Mouse (Mus musculus) neural tube, embryonic 12.5 days (tissue): ENCODE measurements around the gene Hist1h4c. TPM values are rescaled to one million over a fixed set of nuclear protein-coding genes. Genes with fewer than 3 reads are reported as not detected.
"Not testable (repeated sequence)": the region's sequence is repeated elsewhere in the genome, so short reads cannot be mapped to it uniquely, and the experiment has no call there.

Source experiments
- ATAC-seq: fragments of 200-750 bp; cut with Nextera tagmentation; 2 replicates; pipeline ENCODE4 v1.8.0; 2017; ENCODE audit warnings: low read depth, mild to moderate bottlenecking, moderate TSS enrichment, moderate library complexity; ENCODE audit not compliant: low FRiP score
- H3K27ac ChIP-seq: fragments of 300-500 bp; sonication (generic); 2 replicates; pipeline ENCODE4 v1.5.1; 2016
- H3K27me3 ChIP-seq: fragments of 300-500 bp; sonication (generic); replicated peaks from 2 replicates; pipeline ENCODE4 v1.6.1; 2016; ENCODE audit warnings: mild to moderate bottlenecking
- H3K36me3 ChIP-seq: fragments of 300-500 bp; sonication (generic); 2 replicates; pipeline ENCODE4 v1.6.1; 2016; ENCODE audit warnings: mild to moderate bottlenecking
- H3K4me1 ChIP-seq: fragments of 300-500 bp; sonication (generic); 2 replicates; pipeline ENCODE4 v1.6.1; 2016
- H3K4me2 ChIP-seq: fragments of 300-500 bp; sonication (generic); replicated peaks from 2 replicates; pipeline ENCODE4 v1.6.1; 2016; ENCODE audit warnings: mild to moderate bottlenecking
- H3K4me3 ChIP-seq: fragments of 300-500 bp; sonication (generic); 2 replicates; pipeline ENCODE4 v1.5.1; 2016
- H3K9ac ChIP-seq: fragments of 300-500 bp; sonication (generic); 2 replicates; pipeline ENCODE4 v1.6.1; 2016; ENCODE audit warnings: mild to moderate bottlenecking
- H3K9me3 ChIP-seq: fragments of 300-500 bp; sonication (generic); 2 replicates; pipeline ENCODE4 v1.6.1; 2016; ENCODE audit warnings: mild to moderate bottlenecking
- whole genome bisulfite sequencing: fragments of 180-500 bp; shearing (Covaris S2); methylation state at CpG from one replicate; pipeline ENCODE4 v1.1.7; 2016; 5-methylcytosine and 5-hydroxymethylcytosine counted together
- polyA plus RNA-seq: library from polyadenylated mRNA; unstranded; fragments of >200 nt; fragmentation: Nextera tagmentation; extraction: Ambion mirVana; gene quantifications from 2 replicates; pipeline ENCODE4 v1.2.1, GENCODE M21; 2016

Hist1h4c gene
- 5.1 and 7.8 TPM in 2 replicates for polyA plus RNA-seq

- peak within 1 kb of the TSS; percentile 70 for H3K27ac ChIP-seq
- under 1% methylated on average over 20 of the region's 22 CpGs for WGBS
- H3K9ac ChIP-seq: peak within 1 kb of the TSS; percentile 54
- peak; percentile 95 for ATAC-seq
- H3K27me3 ChIP-seq: no peaks in the 10 kb centered on the region
- H3K4me3 ChIP-seq: peak within 1 kb of the TSS; percentile 41
- no peaks in the 10 kb centered on the region for H3K36me3 ChIP-seq
- no peaks in the 10 kb centered on the region for H3K9me3 ChIP-seq
- peaks cover 6% of the 10 kb centered on the region; the same call in 1 of the 2 replicates for H3K4me1 ChIP-seq
- H3K4me2 ChIP-seq: peak within 1 kb of the TSS; percentile 77
Measured at GRCm38 (mm10) chr13:23698300-23698693, at the start of gene Hist1h4c. Hist1h4c (minus strand) TSS chr13:23698454.

- no peaks in the 10 kb centered on the region for H3K9me3 ChIP-seq
- H3K27ac ChIP-seq: no peak overlapping the region
- no peak overlapping the region for H3K4me3 ChIP-seq
- H3K4me2 ChIP-seq: peak overlapping the region; percentile 60
- no peaks in the 10 kb centered on the region for H3K27me3 ChIP-seq
- WGBS: 8% methylated on average over 4 of the region's 4 CpGs
- no peaks in the 10 kb centered on the region for H3K36me3 ChIP-seq
- ATAC-seq: no peak
- H3K9ac ChIP-seq: no peak overlapping the region
- peaks cover 5% of the 10 kb centered on the region; the same call in 1 of the 2 replicates for H3K4me1 ChIP-seq
Measured at GRCm38 (mm10) chr13:23747892-23748288, 49.6 kb upstream of the Hist1h4c start.

- Histone ChIP-seq H3K4me1 (peaks cover 5% of the 10 kb centered on the region; the same call in 1 of the 2 replicates), H3K9ac (peak overlapping the region; percentile 38; the same call in 1 of the 2 replicates), H3K27me3 (no peaks in the 10 kb centered on the region), H3K9me3 (no peaks in the 10 kb centered on the region), H3K27ac (peak overlapping the region; percentile 94), H3K36me3 (no peaks in the 10 kb centered on the region), H3K4me3 (peak overlapping the region; percentile 29), H3K4me2 (peak overlapping the region; percentile 60)
- 2% methylated on average over 13 of the region's 13 CpGs for WGBS
- peak; percentile 8; the same call in 1 of the 2 replicates for ATAC-seq
Measured at GRCm38 (mm10) chr13:23747081-23747891, 49.0 kb upstream of the Hist1h4c start.

- Histone ChIP-seq H3K4me3 (peak within 1 kb of the TSS; percentile 39), H3K27ac (peak within 1 kb of the TSS; percentile 94), H3K4me2 (peak within 1 kb of the TSS; percentile 60), H3K9ac (peak within 1 kb of the TSS; percentile 58)
- H3K4me1 ChIP-seq, H3K27me3 ChIP-seq, H3K36me3 ChIP-seq, H3K9me3 ChIP-seq: not testable (repeated sequence)
- ATAC-seq: peak; percentile 89
- under 1% methylated on average over 47 of the region's 58 CpGs for WGBS
Measured at GRCm38 (mm10) chr13:23746201-23747080, 48.2 kb upstream of the Hist1h4c start, which contains the start of gene Hist1h2bb. Hist1h2bb (plus strand) TSS chr13:23746734.

GRCm38 (mm10) chr13:23745381-23746161 is 47.3 kb upstream of the Hist1h4c start, which contains the start of gene Hist1h3c:
Hist1h3c (minus strand) TSS chr13:23745602.
- peak within 1 kb of the TSS; percentile 58 for H3K9ac ChIP-seq
- under 1% methylated on average over 28 of the region's 28 CpGs for WGBS
- H3K27me3 ChIP-seq: no peaks in the 10 kb centered on the region
- H3K4me3 ChIP-seq: peak within 1 kb of the TSS; percentile 39
- peak; percentile 69 for ATAC-seq
- H3K4me1 ChIP-seq: peaks cover 5% of the 10 kb centered on the region; the same call in 1 of the 2 replicates
- no peaks in the 10 kb centered on the region for H3K9me3 ChIP-seq
- peak within 1 kb of the TSS; percentile 94 for H3K27ac ChIP-seq
- peak within 1 kb of the TSS; percentile 60 for H3K4me2 ChIP-seq
- no peaks in the 10 kb centered on the region for H3K36me3 ChIP-seq

- under 1% methylated on average over 24 of the region's 36 CpGs for WGBS
Measured at GRCm38 (mm10) chr13:23744421-23745380, 46.4 kb upstream of the Hist1h4c start.

GRCm38 (mm10) chr13:23743963-23744362 is 45.7 kb upstream of the Hist1h4c start:
- peak overlapping the region; percentile 60 for H3K4me2 ChIP-seq
- 56% methylated on average over 4 of the region's 4 CpGs for WGBS
- H3K27ac ChIP-seq: no peak overlapping the region
- ATAC-seq: no peak
- H3K4me1 ChIP-seq: peaks cover 14% of the 10 kb centered on the region
- H3K27me3 ChIP-seq: no peaks in the 10 kb centered on the region
- H3K9ac ChIP-seq: no peak overlapping the region
- no peaks in the 10 kb centered on the region for H3K9me3 ChIP-seq
- no peaks in the 10 kb centered on the region for H3K36me3 ChIP-seq
- H3K4me3 ChIP-seq: 0 out of 2 replicates have a peak overlapping the region, but pooled peaks have one; percentile 18

More at GRCm38 (mm10) chr13:23744421-23745380, 46.4 kb upstream of the Hist1h4c start:
- Histone ChIP-seq H3K27ac (no peak overlapping the region), H3K27me3 (no peaks in the 10 kb centered on the region), H3K4me1 (peaks cover 8% of the 10 kb centered on the region; the same call in 1 of the 2 replicates), H3K9ac (peak overlapping the region; percentile 49), H3K4me3 (peak overlapping the region; percentile 26), H3K9me3 (no peaks in the 10 kb centered on the region), H3K36me3 (no peaks in the 10 kb centered on the region), H3K4me2 (peak overlapping the region; percentile 60)
- ATAC-seq: no peak

- H3K9me3 ChIP-seq: no peaks in the 10 kb centered on the region
- no peak overlapping the region for H3K4me3 ChIP-seq
- WGBS: 85% methylated on average over 5 of the region's 5 CpGs
- ATAC-seq: no peak
- no peaks in the 10 kb centered on the region for H3K36me3 ChIP-seq
- no peak overlapping the region for H3K27ac ChIP-seq
- no peaks in the 10 kb centered on the region for H3K27me3 ChIP-seq
- no peak overlapping the region for H3K9ac ChIP-seq
- H3K4me1 ChIP-seq: peaks cover 14% of the 10 kb centered on the region
- no peak overlapping the region for H3K4me2 ChIP-seq
Measured at GRCm38 (mm10) chr13:23743215-23743614, 45.0 kb upstream of the Hist1h4c start.

- Histone ChIP-seq H3K4me2 (no peak overlapping the region), H3K36me3 (no peaks in the 10 kb centered on the region), H3K4me1 (peaks cover 10% of the 10 kb centered on the region), H3K4me3 (no peak overlapping the region), H3K27ac (no peak overlapping the region), H3K27me3 (no peaks in the 10 kb centered on the region), H3K9ac (no peak overlapping the region), H3K9me3 (no peaks in the 10 kb centered on the region)
- no peak for ATAC-seq
Measured at GRCm38 (mm10) chr13:23742007-23742406, 43.8 kb upstream of the Hist1h4c start.

- ATAC-seq: no peak
- Histone ChIP-seq H3K27ac (no peak overlapping the region), H3K9ac (no peak overlapping the region), H3K9me3 (no peaks in the 10 kb centered on the region), H3K36me3 (no peaks in the 10 kb centered on the region), H3K4me2 (peak overlapping the region; percentile 97), H3K27me3 (no peaks in the 10 kb centered on the region), H3K4me3 (no peak overlapping the region), H3K4me1 (peaks cover 10% of the 10 kb centered on the region)
- WGBS: 66% methylated on average over 5 of the region's 5 CpGs
Measured at GRCm38 (mm10) chr13:23740910-23741309, 42.7 kb upstream of the Hist1h4c start.
